Mouse (Mus musculus) monocyte, adult 2 months (primary cell): ENCODE data around the gene Slc45a1.

Source experiments
- DNase-seq, 2 experiments: peaks; one replicate each; pipeline ENCODE4 v3.0.0; 2022; ENCODE audit warnings: low spot score in 2 of 2, low read depth in 1 of 2

Slc45a1 gene

GRCm38 (mm10) chr4:150659926-150660610 is 8.1 kb upstream of the Slc45a1 start:
- DNase-seq: no peak

DNA sequence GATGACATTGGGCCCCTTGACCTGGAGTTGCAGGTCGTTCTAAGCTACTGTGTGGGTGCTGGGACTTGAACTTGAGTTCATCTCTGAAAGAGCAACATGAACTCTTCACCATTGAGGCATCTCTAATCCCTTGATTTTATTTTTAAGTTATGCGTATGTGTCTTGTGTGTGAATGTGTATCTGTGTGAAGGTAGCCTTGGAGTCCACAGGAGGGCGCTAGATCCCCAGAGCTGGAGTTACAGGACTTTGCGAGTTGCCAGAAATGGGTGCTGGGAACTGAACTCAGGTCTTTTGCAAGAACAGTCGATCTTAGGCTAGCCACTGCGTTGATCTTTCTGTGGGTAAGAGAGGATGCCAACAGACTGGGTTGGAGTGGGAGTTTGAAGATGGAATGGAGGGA is 4.5 kb upstream of the Slc45a1 start:
- DNase-seq: no peak

DNA sequence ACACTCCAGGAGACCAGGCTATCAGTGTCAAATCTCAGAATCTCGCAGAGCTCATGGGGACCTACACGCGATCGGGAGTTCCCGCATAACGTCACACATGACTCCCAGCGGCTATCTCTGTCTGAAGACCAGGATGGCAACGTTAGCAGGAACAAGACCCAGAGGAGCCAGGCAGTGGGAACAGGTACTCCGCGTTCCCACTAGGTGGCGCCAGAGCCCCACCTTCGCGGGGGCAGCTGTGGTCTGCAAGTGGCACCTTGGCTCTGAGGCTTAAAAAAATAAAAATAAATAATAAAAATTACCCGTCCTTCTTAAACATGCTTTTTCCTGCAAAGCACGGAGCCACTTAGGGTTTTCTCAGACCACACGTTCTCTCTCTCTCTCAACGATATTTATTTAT is 4.0 kb upstream of the Slc45a1 start:
- DNase-seq: peak; percentile 45 to 72

GRCm38 (mm10) chr4:150653072-150653599 is 1.2 kb upstream of the Slc45a1 start:
- DNase-seq: no peak

GRCm38 (mm10) chr4:150649327-150649726 is 2.6 kb downstream of the Slc45a1 start:
- no peak for DNase-seq

GRCm38 (mm10) chr4:150644299-150644698 is 7.7 kb downstream of the Slc45a1 start:
- no peak for DNase-seq

- DNase-seq: no peak
Measured at GRCm38 (mm10) chr4:150636635-150637034, 15.3 kb downstream of the Slc45a1 start.

DNA sequence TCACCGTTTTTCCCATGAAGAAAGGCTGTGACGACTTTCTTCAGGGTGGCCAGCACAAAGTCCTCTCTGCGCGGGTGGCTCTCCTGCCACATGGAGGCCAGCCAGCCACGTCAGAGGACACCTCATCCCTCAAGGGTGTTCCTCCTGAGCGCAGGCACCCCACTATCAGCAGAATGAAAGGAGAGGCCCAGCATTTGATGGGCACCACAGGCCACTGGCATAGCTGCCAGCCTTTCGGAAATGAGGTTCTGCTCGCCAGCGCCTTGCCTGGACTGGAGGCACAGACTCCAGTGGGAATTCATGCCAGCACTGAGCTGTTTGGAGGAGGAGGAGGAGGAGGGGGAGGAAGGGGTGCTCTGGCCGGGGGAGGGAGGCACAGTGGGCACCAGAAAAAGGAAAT is 16.4 kb downstream of the Slc45a1 start:
- no peak for DNase-seq

- DNase-seq: no peak
Measured at GRCm38 (mm10) chr4:150629266-150629665, 22.7 kb downstream of the Slc45a1 start.

DNA sequence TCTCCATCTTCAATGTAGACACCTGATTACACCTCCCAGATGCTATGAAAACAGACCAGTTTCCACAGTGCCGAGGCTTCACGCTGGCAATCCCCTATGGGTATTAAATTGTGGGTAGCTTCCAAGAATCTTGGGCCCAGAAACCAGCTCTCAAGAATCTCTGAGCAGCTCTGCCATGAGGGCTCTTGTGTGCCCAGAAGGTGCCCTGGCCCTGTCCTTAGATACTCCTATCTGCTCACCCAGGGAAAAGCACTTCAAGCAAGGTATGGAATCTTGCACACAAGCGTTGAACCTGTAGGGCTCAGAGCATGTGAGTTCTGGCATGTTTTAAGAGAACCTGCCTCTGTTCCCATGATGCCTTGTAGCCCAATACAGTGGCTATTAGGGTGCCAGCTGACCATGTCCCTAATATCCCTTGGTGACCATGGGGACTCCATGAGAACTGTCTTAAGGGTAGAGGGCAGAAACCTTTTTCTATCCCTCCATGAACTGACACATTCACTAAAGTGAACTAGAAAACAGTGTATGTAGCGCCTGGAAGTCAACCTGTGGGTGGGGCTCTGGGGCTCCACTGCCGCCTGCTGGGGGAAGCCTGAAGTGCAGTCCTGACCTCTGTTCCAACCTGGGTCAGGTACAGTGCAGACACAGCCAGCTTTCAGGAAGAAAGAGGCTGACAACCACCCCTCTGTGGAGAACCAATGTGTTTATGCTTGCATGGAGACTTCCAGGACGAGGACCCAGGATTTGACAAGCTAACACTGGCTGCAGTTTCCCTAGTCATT is 25.8 kb downstream of the Slc45a1 start:
- DNase-seq: peak in 1 of 2 experiments; percentile 39

DNA sequence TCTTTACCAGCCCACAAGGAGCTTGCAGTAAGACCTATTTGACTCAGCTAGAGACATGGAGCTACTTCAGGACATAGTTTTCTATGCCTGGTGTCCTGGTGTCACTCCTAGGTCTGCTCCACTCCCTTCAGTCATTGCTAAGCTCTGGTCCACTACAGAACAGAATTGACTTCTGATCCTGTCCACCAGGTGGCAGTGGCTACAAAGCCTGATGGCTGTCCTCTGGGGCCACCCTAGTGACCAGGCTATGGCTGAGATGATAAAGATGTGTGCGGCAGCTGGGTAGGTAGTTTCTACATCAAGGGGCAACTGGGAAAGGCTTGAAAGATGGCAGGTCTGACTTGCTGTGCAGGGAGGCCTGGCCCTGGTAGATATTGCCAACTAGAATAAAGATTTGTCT is 26.5 kb downstream of the Slc45a1 start:
- no peak for DNase-seq

DNA sequence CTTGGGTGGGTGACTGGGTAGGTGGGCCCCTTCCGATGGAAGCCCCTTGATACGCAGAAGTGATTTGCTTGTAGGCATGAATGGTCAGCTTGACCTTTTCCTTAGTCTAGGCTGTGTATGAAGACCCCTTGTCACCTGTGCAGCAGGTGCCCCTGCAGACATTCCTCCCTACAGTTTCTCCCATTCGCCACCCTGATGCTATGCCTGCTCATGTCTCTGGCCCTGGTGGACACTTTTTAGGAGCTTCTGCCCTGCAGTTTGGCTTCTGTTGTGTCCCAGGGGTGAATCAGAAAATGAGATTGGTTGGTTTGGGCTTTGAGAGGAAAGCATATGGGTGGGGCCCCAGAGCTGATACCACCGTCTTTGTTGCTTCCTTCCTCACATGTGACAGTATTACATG is 27.0 kb downstream of the Slc45a1 start:
- DNase-seq: no peak

DNA sequence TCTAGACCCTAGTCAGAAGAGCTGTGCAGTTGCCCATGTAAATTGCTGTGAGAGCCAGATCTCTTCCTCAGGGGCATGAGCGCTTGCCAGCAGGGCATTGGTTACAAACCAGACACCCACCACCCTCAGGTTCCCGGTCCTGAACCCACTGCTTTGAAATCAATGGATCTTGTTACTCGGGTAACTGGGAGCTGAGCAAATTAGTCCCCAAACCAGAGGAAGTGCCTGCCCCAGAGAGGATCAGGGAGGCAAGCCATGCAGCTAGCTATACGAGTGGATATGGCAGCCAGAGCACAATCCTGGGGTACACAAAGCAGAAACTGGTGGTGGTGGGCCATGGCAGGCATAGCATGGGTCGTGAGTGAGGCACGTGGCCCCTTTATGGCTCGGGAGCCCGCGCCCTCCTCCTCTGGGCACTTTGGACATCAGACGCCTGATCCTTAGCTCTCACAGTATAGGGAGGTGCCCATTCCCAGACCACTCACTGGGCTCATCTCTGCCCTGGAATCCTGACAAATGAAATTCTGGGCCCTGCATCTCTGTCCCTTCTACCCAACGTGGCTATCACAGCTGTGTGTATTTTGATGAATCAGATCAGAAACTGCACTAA is 27.7 kb downstream of the Slc45a1 start:
- DNase-seq: no peak

- no peak for DNase-seq
Measured at GRCm38 (mm10) chr4:150622641-150623040, 29.3 kb downstream of the Slc45a1 start.

DNA sequence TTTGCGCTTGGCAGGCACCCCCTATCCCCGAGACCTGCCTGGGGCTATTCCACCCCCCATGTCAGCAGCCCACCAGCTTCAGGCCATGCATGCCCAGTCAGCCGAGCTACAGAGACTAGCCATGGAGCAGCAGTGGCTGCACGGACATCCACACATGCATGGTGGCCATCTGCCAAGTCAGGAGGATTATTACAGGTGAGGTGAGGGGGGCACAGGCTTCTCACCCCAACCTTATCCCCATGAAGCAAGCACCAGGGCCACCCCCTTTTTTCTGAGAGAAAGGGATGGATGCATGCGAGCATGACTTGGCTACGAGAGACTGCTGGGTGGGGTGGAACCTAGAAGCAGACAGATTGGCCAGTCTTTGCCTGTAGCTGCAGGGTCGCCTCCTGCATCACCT is 33.0 kb downstream of the Slc45a1 start:
- no peak for DNase-seq

DNA sequence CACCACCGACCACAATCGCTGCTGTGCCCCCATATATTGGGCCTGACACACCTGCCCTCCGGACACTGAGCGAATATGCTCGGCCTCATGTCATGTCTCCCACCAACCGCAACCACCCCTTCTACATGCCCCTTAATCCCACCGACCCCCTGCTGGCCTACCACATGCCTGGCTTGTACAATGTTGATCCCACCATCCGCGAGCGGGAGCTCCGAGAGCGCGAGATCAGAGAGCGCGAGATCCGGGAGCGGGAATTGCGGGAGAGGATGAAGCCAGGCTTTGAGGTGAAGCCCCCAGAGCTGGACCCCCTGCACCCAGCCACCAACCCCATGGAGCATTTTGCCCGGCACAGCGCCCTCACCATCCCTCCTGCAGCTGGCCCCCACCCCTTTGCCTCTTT is 35.1 kb downstream of the Slc45a1 start:
- DNase-seq: no peak

DNA sequence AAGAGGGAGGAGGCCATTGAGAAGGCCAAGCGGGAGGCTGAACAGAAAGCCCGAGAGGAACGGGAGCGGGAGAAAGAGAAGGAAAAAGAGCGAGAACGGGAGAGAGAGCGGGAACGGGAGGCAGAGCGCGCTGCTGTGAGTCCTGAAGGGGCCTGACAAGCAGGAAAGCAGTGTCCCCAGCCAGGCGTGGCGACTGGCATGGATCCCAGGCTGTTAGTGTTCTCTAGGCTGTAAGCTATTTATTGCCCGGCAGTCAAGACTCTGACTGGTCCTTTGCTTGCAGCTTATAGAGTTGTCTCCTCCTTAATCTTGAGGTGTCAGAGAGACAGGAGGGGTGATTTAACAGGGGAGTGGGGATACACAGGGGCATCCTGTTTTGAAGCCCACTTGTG is 35.9 kb downstream of the Slc45a1 start:
- DNase-seq: no peak

DNA sequence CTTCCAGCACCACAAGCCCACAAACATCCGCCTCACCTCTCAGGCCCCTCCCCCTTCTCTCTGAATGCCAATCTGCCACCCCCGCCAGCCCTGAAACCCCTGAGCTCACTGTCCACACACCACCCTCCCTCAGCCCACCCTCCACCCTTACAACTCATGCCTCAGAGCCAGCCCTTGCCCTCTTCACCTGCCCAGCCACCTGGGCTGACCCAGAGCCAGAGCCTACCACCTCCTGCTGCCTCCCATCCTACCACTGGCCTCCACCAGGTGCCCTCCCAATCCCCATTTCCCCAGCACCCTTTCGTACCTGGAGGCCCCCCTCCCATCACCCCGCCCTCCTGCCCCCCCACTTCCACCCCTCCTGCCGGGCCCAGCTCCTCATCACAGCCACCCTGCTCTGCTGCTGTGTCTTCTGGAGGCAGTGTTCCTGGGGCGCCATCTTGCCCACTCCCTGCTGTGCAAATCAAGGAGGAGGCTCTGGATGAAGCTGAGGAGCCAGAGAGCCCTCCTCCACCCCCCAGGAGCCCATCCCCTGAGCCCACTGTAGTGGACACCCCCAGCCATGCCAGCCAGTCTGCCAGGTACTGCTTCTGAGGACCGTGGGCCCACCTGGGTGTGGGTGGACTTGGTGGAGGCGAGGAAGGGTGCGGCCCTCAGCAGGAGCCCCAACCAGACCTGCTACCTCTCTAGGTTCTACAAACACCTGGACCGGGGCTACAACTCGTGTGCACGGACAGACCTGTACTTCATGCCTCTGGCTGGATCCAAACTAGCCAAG is 36.5 kb downstream of the Slc45a1 start:
- DNase-seq: no peak

DNA sequence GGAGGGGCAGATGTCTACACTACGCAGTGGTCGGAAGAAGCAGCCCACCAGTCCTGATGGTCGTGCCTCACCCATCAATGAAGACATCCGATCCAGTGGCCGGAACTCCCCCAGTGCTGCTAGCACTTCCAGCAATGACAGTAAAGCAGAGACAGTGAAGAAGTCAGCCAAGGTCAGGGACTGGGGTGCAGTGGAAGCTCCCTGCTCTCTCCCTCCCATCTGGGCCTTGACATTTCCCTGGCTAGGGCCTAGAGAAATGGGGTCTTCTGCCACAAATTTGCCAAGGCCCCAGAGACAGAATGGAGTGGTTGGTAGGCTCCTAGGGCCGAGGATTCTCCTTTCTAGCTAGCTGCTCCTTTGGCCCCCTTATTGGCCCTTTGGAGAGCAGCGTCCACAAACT is 38.3 kb downstream of the Slc45a1 start:
- DNase-seq: no peak

DNA sequence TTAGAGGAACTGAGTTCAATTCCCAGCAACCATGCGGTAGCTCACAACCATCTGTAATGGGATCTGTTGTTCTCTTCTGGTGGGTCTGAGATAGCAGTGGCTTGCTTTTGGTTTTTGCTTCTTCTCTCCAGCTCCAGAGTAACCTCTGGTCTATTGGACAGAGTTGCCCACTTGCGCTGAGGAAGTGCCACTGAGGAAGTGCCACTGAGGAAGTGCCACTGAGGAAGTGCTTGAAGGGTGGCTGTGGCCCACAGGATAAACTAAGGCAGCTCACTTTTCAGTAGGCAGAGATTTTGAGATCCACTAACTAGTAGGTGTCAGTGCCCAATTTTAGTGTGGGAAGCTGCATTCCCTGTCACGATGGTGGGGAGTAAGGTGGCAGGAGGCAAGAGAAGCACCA is 43.3 kb downstream of the Slc45a1 start:
- no peak for DNase-seq

- DNase-seq: no peak
Measured at GRCm38 (mm10) chr4:150606449-150607161, 45.4 kb downstream of the Slc45a1 start.
